21 mouse cellular contexts compared by ENCODE assay signal in genomic region chr13:54077470-54078174, GRCm38 (mm10). TPM values are rescaled to one million over a fixed set of nuclear protein-coding genes. Genes with fewer than 3 reads are reported as not detected.
A peak's percentile ranks its signal among the peaks of the same experiment; 100 is the strongest.
DNase-seq lines count a peak whose midpoint lies in the region; ATAC-seq and TF ChIP-seq lines count a peak whose summit lies in the region.
"Had no signal": no experiment of that assay in that cellular context is flagged by ENCODE, and none has a peak within 500 bp of the region (broad histone marks: within the 10 kb centered on the region; RNA-seq: fewer than 3 reads in every experiment).

No protein-coding gene starts in this region.

- ATAC-seq in intestine, embryonic 14.5 days (replicated peaks; ENCODE audit: low FRiP score, low TSS enrichment, low read depth) = peak; percentile 60
- no peak for ATAC-seq in liver, postnatal 0 days
- ATAC-seq: hindbrain, embryonic 16.5 days; midbrain, embryonic 15.5 days had no signal

- H3K9me3 ChIP-seq in intestine, embryonic 14.5 days (ENCODE audit: control insufficient read depth, low read length) = no peaks in the 10 kb centered on the region
- no peaks in the 10 kb centered on the region for H3K9me3 ChIP-seq in liver, postnatal 0 days (ENCODE audit: low read length)
- H3K9me3 ChIP-seq: embryonic facial prominence, embryonic 15.5 days; midbrain, embryonic 15.5 days; stomach, embryonic 15.5 days had no signal

- no peaks in the 10 kb centered on the region; the same call in 1 of the 2 replicates for H3K36me3 ChIP-seq in intestine, embryonic 14.5 days (ENCODE audit: control insufficient read depth, insufficient read depth, low read length)
- 0 out of 2 replicates have a peak, but pooled peaks cover 3% of the 10 kb centered on the region for H3K36me3 ChIP-seq in liver, postnatal 0 days (replicated peaks; ENCODE audit: insufficient read depth, low read length)
- no peaks in the 10 kb centered on the region for H3K36me3 ChIP-seq in thymus, adult 2 months (ENCODE audit: control insufficient read depth, insufficient read depth, low read length)
- H3K36me3 ChIP-seq: embryonic facial prominence, embryonic 15.5 days; midbrain, embryonic 15.5 days; stomach, embryonic 15.5 days had no signal

- H3K4me1 ChIP-seq in intestine, embryonic 14.5 days (replicated peaks; ENCODE audit: control insufficient read depth, insufficient read depth, low read length) = peaks cover 16% of the 10 kb centered on the region
- peaks cover 57% of the 10 kb centered on the region for H3K4me1 ChIP-seq in liver, postnatal 0 days (ENCODE audit: insufficient read depth)
- H3K4me1 ChIP-seq in thymus, adult 2 months (replicated peaks; ENCODE audit: control insufficient read depth, insufficient read depth, low read length) = peaks cover 5% of the 10 kb centered on the region; the same call in 1 of the 2 replicates

- no peak for TF ChIP-seq EP300 in liver, postnatal 0 days (IDR thresholded peaks at IDR 0.05; ENCODE audit: low read depth)

- no peak overlapping the region for H3K4me3 ChIP-seq in intestine, embryonic 14.5 days (ENCODE audit: low read depth, low read length)
- no peak overlapping the region for H3K4me3 ChIP-seq in liver, postnatal 0 days (ENCODE audit: low read depth, low read length)
- no peak overlapping the region for H3K4me3 ChIP-seq in thymus, adult 2 months (ENCODE audit: control insufficient read depth, insufficient read depth, low read length)
- H3K4me3 ChIP-seq: embryonic facial prominence, embryonic 15.5 days; midbrain, embryonic 15.5 days; myocyte; stomach, embryonic 15.5 days had no signal

- peak; percentile 38 for DNase-seq in kidney, adult 11 months
- no peak for DNase-seq in kidney, adult 18-20 months
- no peak for DNase-seq in intestine, embryonic 14.5 days (ENCODE audit: low spot score)
- DNase-seq in kidney, adult 9 months = peak; percentile 58
- DNase-seq in liver, postnatal 0 days = no peak
- DNase-seq in adrenal gland, adult 18-20 months (ENCODE audit: low spot score in 2 of 2) = no peak
- DNase-seq in thymus, adult 2 months = no peak
- DNase-seq: adrenal gland, postnatal 10 days; B cell, adult 2 months; cerebellum, postnatal 10 days; lung, adult 18-20 months; lung, postnatal 14 days had no signal

- no peak overlapping the region for H3K9ac ChIP-seq in intestine, embryonic 14.5 days (ENCODE audit: low read length)
- H3K9ac ChIP-seq in liver, postnatal 0 days (replicated peaks) = no peak overlapping the region
- H3K9ac ChIP-seq: embryonic facial prominence, embryonic 15.5 days; midbrain, embryonic 15.5 days; stomach, embryonic 15.5 days had no signal

- TF ChIP-seq CTCF in liver, postnatal 0 days (IDR thresholded peaks at IDR 0.05; ENCODE audit: low read depth) = no peak
- TF ChIP-seq CTCF in thymus, adult 2 months (IDR thresholded peaks at IDR 0.05; ENCODE audit: borderline replicate concordance, control insufficient read depth, extremely low read depth, insufficient read depth, low read length, poor library complexity) = no peak

- no peak overlapping the region for H3K27ac ChIP-seq in intestine, embryonic 14.5 days (ENCODE audit: low read depth)
- peak overlapping the region; percentile 87 for H3K27ac ChIP-seq in liver, postnatal 0 days (ENCODE audit: low read depth)
- no peak overlapping the region for H3K27ac ChIP-seq in thymus, adult 2 months (ENCODE audit: control insufficient read depth, insufficient read depth, low read length)
- H3K27ac ChIP-seq: embryonic facial prominence, embryonic 15.5 days; midbrain, embryonic 15.5 days; stomach, embryonic 15.5 days had no signal

- TF ChIP-seq POLR2A in thymus, adult 2 months (IDR thresholded peaks at IDR 0.05; ENCODE audit: control insufficient read depth, extremely low read depth, insufficient read depth, low read length, poor library complexity) = no peak

- no peaks in the 10 kb centered on the region for H3K27me3 ChIP-seq in intestine, embryonic 14.5 days (replicated peaks; ENCODE audit: control insufficient read depth, insufficient read depth, low read length)
- no peaks in the 10 kb centered on the region for H3K27me3 ChIP-seq in liver, postnatal 0 days (ENCODE audit: insufficient read depth, low read length)
- no peaks in the 10 kb centered on the region for H3K27me3 ChIP-seq in thymus, adult 2 months (ENCODE audit: control insufficient read depth, insufficient read depth, low read length)
- H3K27me3 ChIP-seq: embryonic facial prominence, embryonic 15.5 days; midbrain, embryonic 15.5 days; stomach, embryonic 15.5 days had no signal

- H3K4me2 ChIP-seq in intestine, embryonic 14.5 days (ENCODE audit: low read length) = no peak overlapping the region
- H3K4me2 ChIP-seq in liver, postnatal 0 days (ENCODE audit: low read depth, low read length) = peak overlapping the region; percentile 13
- H3K4me2 ChIP-seq: embryonic facial prominence, embryonic 15.5 days; midbrain, embryonic 15.5 days; stomach, embryonic 15.5 days had no signal

- 30% methylated on average over 11 of the region's 11 CpGs for WGBS in intestine, embryonic 14.5 days
- WGBS in liver, postnatal 0 days (ENCODE audit: insufficient replicate concordance) = 71% methylated on average over 11 of the region's 11 CpGs
- 96% methylated on average over 11 of the region's 11 CpGs for WGBS in thymus, adult 2 months

RNA-seq across cellular contexts. Expression of gene Sfxn1, which starts 6.0 kb away (rescaled TPM):
- polyA plus RNA-seq in intestine, embryonic 14.5 days (2014; fragmentation: Nextera tagmentation; extraction: Ambion mirVana) = 85.2 and 87.8 TPM in 2 replicates
- 66.4 and 67.7 TPM in 2 replicates for polyA plus RNA-seq in liver, postnatal 0 days (2015; fragmentation: Nextera tagmentation; extraction: Ambion mirVana)
- 10 to 100 TPM; 52.2 to 62.6 TPM for total RNA-seq in adrenal gland, adult 18-20 months (2021)
- polyA plus RNA-seq in thymus, adult 2 months (2012; rRNA removed) = 16.2 and 19.0 TPM in 2 replicates

RNA-seq across cellular contexts. Expression of gene Drd1, which starts 22.1 kb away (rescaled TPM):
- 0.05 and 0.55 TPM in 2 replicates for polyA plus RNA-seq in intestine, embryonic 14.5 days (2014; fragmentation: Nextera tagmentation; extraction: Ambion mirVana)
- polyA plus RNA-seq in liver, postnatal 0 days (2015; fragmentation: Nextera tagmentation; extraction: Ambion mirVana) = not detected in 2 replicates
- total RNA-seq in adrenal gland, adult 18-20 months (2021) = not detected
- polyA plus RNA-seq in thymus, adult 2 months (2012; rRNA removed) = 0.04 TPM in 1 of 2 replicates, not detected in the other
- total RNA-seq: hematopoietic stem cell, adult 5-6 weeks; megakaryocyte-erythroid progenitor cell, adult 5-6 weeks had no signal
- polyA plus RNA-seq: heart, embryonic 16.5 days; limb, embryonic 11.5 days; myocyte had no signal

Comparison
In these comparisons a context has a peak if more than half of its experiments do, and no peak if none do; other contexts are left out.
1. DNase-seq: peak in kidney, adult 11 months (single experiment) and kidney, adult 9 months (single experiment); none in kidney, adult 18-20 months (single experiment), intestine, embryonic 14.5 days (single experiment), liver, postnatal 0 days (single experiment), adrenal gland, adult 18-20 months (0 of 2) and thymus, adult 2 months (single experiment).